Mouse (Mus musculus): ENCODE measurements at regions not wholly inside any gene's neighbourhood (a gene's known extent, or its start where the extent isn't known, plus 50 kb on each side); places are given as distances from the start of the nearest gene placed in this dataset.

DNA sequence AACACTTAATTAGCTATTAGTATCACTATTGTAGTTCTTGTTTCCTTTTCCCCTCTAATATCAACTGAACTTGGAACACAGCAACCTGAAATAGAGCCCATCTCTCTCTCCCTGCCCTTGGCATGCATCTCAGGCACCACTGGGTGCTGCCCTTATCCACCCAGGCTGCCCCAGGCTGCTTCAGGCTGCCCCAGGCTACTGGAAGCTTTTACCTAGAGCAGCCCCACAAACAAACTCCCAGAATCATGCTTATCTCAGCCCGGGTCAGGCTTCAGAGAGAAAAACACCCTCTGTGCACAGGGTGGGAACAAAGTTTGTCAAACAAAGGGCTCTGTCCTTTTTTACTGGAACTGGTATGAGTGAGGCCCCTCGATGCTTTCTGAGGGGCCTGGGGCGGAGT lies 61.0 kb upstream of the Lmo2 start:
- DNase-seq (ENCODE audit: low spot score) = no peak
- Histone ChIP-seq H3K4me1 (peaks cover 43% of the 10 kb centered on the region), H3K4me3 (no peak overlapping the region), H3K9me3 (replicated peaks) (no peaks in the 10 kb centered on the region), H3K27ac (replicated peaks) (peak overlapping the region; percentile 53), H3K27me3 (ENCODE audit: low read depth, poor library complexity, severe bottlenecking) (peaks cover 3% of the 10 kb centered on the region; the same call in 1 of the 2 replicates), H3K36me3 (no peaks in the 10 kb centered on the region)
- 56% methylated on average over 3 of the region's 3 CpGs for WGBS

DNA sequence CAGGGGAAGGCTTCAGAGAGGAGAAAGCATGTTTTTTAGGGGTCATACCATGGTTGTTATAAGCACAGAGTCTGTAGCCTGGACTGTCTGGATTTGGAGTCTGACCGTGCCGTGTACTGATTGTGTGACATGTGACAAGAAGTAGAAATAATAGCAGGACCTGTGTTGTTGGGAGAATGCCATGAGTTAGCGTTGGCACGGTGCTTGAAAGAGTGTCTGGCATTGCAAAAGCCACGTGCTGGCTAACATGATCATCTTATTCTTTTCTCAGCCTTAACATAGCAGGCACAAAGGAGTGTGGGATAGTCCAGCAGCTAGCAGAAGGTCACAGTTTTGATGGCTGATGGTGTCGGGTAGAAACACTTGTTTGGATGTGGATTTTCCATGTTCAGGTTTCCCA lies 58.1 kb upstream of the Lmo2 start:
- no peaks in the 10 kb centered on the region for H3K27me3 ChIP-seq (ENCODE audit: low read depth, poor library complexity, severe bottlenecking)
- H3K4me1 ChIP-seq = peaks cover 35% of the 10 kb centered on the region
- H3K4me3 ChIP-seq = no peak overlapping the region
- no peak for DNase-seq (ENCODE audit: low spot score)
- no peaks in the 10 kb centered on the region for H3K9me3 ChIP-seq (replicated peaks)
- H3K27ac ChIP-seq (replicated peaks) = no peak overlapping the region
- no peaks in the 10 kb centered on the region for H3K36me3 ChIP-seq
- 91% methylated on average over 6 of the region's 6 CpGs for WGBS

DNA sequence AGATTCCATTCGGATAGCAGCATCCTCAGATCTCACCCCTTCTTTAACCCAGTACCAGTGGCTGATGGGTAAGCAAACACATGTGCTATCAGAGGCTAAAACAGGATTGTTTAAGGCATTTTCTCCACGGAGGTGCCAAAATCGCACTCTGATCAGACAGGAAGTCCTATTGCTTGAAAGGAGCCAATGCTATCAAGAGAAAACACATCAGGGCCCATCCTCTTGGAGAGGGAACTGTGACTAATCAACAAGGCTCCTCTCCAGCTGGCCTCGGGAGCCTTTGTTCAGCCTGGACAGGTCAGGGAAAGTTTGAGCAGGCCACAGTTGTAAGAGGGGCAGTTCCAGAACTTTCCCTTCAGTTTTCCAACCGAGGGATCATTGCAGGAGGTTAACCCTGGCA lies 57.4 kb upstream of the Lmo2 start:
- Histone ChIP-seq H3K4me1 (peaks cover 28% of the 10 kb centered on the region), H3K4me3 (no peak overlapping the region), H3K27ac (replicated peaks) (no peak overlapping the region), H3K36me3 (no peaks in the 10 kb centered on the region), H3K9me3 (replicated peaks) (no peaks in the 10 kb centered on the region), H3K27me3 (ENCODE audit: low read depth, poor library complexity, severe bottlenecking) (no peaks in the 10 kb centered on the region)
- WGBS = 71% methylated on average over 5 of the region's 5 CpGs
- no peak for DNase-seq (ENCODE audit: low spot score)

DNA sequence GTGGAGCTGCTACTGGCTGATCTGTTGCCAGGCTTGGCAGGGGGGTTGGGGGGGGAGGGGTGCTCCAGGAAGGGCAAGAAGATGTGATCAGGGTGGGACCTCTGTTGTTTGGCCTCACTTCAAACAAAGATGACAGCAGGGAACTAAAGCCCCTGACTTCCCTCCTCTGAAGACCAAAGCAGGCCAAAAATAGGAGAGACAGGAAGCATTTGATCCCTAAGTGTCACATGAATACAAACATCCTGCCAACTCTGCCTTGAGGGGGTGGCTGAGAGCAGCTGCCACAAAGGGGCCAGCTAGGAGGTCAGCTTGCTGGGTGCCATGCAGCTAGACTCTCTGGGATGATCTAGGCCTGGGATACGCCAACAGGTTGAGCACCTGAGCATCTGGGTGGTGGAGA lies 56.3 kb upstream of the Lmo2 start:
- Histone ChIP-seq H3K36me3 (no peaks in the 10 kb centered on the region), H3K9me3 (replicated peaks) (no peaks in the 10 kb centered on the region), H3K4me1 (peaks cover 31% of the 10 kb centered on the region), H3K27me3 (ENCODE audit: low read depth, poor library complexity, severe bottlenecking) (no peaks in the 10 kb centered on the region), H3K27ac (replicated peaks) (no peak overlapping the region; the same call in 1 of the 2 replicates), H3K4me3 (no peak overlapping the region)
- 87% methylated on average over 1 of the region's 1 CpGs for WGBS
- no peak for DNase-seq (ENCODE audit: low spot score)

DNA sequence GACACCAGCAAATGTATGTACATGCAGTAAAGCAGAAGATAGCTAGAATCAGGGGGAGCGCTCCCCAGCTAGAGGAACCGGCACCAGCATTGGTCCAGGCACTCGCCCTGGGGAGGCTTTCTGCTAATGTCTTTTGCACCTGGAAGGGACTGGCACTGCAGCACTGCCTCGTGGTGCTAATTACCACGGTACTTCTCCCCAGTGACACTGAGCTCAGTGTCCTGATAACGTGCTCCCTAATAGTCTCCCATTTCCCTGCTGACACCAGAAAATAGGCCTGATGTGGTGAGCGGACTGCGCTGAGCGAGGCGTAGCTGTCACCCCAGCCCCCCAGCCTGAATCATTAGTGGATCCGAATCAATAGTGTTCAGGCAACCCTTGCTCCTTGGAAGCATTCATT lies 55.0 kb upstream of the Lmo2 start:
- Histone ChIP-seq H3K4me3 (no peak overlapping the region), H3K27me3 (ENCODE audit: low read depth, poor library complexity, severe bottlenecking) (no peaks in the 10 kb centered on the region), H3K9me3 (replicated peaks) (no peaks in the 10 kb centered on the region), H3K4me1 (peaks cover 24% of the 10 kb centered on the region), H3K36me3 (no peaks in the 10 kb centered on the region), H3K27ac (replicated peaks) (no peak overlapping the region)
- WGBS = 81% methylated on average over 11 of the region's 11 CpGs
- DNase-seq (ENCODE audit: low spot score) = no peak

DNA sequence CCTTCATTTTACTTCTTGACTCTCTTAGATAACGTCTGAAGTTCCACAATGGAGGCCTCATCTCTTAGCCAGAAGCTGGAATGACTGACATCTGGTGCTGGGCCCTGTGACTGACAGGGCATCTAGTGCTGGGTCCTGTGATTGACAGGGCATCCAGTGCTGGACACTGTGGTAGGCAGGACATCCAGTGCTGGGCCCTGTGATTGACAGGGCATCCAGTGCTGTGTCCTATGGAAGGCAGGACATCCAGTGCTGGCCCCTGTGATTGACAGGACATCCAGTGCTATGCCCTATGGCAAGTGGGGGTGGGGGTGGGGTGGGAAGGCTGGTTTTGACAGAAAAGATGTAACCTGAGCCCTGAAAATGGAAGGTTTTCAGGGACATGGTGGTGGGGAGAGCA lies 52.1 kb upstream of the Lmo2 start:
- H3K4me3 ChIP-seq = no peak overlapping the region
- no peaks in the 10 kb centered on the region for H3K36me3 ChIP-seq
- H3K27me3 ChIP-seq (ENCODE audit: low read depth, poor library complexity, severe bottlenecking) = no peaks in the 10 kb centered on the region
- no peak overlapping the region for H3K27ac ChIP-seq (replicated peaks)
- no peak for DNase-seq (ENCODE audit: low spot score)
- 79% methylated on average over 1 of the region's 1 CpGs for WGBS
- H3K4me1 ChIP-seq = peaks cover 18% of the 10 kb centered on the region
- no peaks in the 10 kb centered on the region for H3K9me3 ChIP-seq (replicated peaks)

GRCm38 (mm10) chr2:103906581-103907184 lies 51.1 kb upstream of the Lmo2 start:
- Histone ChIP-seq H3K27me3 (ENCODE audit: low read depth, poor library complexity, severe bottlenecking) (no peaks in the 10 kb centered on the region), H3K27ac (replicated peaks) (no peak overlapping the region), H3K9me3 (replicated peaks) (no peaks in the 10 kb centered on the region), H3K4me3 (no peak overlapping the region), H3K4me1 (peaks cover 12% of the 10 kb centered on the region), H3K36me3 (no peaks in the 10 kb centered on the region)
- WGBS = 55% methylated on average over 2 of the region's 2 CpGs
- DNase-seq (ENCODE audit: low spot score) = no peak

Measured in midbrain, embryonic 10.5 days (tissue).